Mouse (Mus musculus) right cerebral cortex, postnatal 36 days (tissue): ENCODE measurements around the gene Vmn1r71.
"Not testable (repeated sequence)": the region's sequence is repeated elsewhere in the genome, so short reads cannot be mapped to it uniquely, and the experiment has no call there.

Experiments used
- DNase-seq, 2 experiments: peaks; one replicate each; pipeline ENCODE4 v3.0.0; 2022; ENCODE audit warnings: low spot score in 2 of 2, mixed read lengths in 1 of 2

Gene Vmn1r71

GRCm38 (mm10) chr7:10754264-10754663, at the start of gene Vmn1r71:
Vmn1r71 (minus strand) TSS chr7:10754364.
- no peak for DNase-seq

- DNase-seq = not testable (repeated sequence)
These were observed 3.4 kb upstream of the Vmn1r71 start for GRCm38 (mm10) chr7:10757551-10757950.
